Mouse (Mus musculus) thymus, postnatal 14 days (tissue): ENCODE measurements at regions not wholly inside any gene's neighbourhood (a gene's known extent, or its start where the extent isn't known, plus 50 kb on each side); places are given as distances from the start of the nearest gene placed in this dataset.

ENCODE experiments used
- DNase-seq: peaks from one replicate; pipeline ENCODE4 v3.0.0; 2021

DNA sequence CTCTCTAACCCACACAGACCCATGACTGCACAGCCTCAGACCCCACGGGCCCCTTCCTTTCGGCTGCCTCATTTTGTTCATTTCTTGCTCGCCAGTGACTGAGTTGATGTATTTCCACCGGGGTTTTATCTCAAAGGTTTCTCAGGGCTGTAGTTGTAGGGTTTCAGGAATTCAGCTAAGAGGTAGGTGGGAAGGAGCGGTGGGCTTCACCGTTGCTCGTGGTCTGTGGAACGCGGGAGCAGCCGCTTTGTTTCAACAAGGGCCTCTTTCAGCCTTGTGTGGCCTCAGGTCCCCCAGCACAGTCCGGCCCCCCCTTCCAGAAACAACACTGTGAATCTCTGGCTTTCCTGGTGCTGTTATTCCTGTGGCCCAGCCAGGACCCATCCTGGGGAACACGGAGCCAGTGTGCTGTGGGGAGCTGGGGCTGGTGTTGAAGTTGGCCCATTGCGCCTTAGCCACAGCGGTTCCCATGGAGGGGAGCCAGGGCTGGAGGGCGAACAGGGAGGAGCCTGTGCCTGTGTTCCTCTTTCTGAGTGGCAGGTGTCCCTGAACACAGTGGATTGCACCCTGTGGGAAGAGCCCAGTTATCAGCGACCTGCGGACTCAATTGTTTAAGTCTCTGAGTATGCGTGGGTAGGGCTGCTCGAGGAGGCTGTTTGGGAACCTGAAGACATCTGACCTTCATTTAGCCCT lies 68.9 kb upstream of the Slc38a2 start:
- DNase-seq = no peak

DNA sequence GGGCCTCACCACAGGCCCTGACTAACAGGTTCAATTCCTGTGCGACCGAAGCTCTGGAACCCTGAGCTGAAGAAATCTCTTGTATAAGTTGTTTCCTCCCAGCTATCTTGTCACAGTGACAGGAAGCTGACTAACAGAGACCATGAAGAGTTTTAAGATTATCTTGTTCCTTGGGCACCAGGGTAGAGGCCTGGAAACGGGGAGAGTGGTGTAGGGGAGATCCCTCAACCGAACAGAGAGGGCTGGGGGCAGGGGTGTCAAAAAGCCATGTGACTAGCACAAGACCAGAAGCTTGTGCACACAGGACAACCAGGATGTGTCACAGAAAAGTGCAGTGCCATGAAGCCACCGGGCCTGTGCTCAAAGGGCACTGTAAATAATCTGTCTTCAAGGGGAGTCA lies 67.7 kb upstream of the Slc38a2 start:
- no peak for DNase-seq

DNA sequence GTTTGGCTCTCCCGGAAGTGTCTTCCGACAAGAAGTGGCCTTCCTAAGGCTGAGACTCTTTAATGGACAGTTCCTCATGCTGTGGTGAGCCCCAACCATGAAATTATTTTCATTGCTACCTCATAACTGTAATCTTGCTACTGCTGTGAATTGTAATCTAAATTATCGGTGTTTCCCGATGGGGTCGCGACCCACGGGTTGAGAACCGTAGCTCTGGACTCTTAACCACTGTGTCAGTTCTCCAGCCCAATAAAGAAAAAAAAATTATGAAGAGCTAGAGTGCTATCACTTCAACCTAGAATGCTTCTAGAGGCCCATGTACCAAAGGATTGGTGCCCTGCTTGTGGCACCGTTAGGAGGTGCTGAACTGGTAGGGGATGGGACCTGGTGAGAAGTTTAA lies 66.7 kb upstream of the Slc38a2 start:
- no peak for DNase-seq

DNA sequence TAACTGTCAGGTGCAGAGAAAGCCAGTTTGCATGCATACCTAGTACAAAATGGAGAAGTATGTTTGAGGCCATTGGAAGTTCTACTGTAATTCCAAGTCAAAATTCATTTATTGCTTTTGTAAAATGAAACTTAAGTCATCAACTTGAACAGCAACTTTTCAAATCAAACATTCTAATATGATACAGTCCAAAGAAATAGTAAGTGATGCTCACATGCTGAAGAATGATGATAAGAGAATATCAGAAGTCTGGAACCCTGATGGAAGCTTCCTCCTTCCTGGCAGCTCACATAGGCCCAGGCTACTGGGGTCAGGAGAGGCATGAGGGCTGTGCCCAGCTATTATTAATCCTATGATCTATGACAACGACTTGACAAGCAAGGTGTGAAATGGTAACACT lies 64.1 kb upstream of the Slc38a2 start:
- DNase-seq = no peak

DNA sequence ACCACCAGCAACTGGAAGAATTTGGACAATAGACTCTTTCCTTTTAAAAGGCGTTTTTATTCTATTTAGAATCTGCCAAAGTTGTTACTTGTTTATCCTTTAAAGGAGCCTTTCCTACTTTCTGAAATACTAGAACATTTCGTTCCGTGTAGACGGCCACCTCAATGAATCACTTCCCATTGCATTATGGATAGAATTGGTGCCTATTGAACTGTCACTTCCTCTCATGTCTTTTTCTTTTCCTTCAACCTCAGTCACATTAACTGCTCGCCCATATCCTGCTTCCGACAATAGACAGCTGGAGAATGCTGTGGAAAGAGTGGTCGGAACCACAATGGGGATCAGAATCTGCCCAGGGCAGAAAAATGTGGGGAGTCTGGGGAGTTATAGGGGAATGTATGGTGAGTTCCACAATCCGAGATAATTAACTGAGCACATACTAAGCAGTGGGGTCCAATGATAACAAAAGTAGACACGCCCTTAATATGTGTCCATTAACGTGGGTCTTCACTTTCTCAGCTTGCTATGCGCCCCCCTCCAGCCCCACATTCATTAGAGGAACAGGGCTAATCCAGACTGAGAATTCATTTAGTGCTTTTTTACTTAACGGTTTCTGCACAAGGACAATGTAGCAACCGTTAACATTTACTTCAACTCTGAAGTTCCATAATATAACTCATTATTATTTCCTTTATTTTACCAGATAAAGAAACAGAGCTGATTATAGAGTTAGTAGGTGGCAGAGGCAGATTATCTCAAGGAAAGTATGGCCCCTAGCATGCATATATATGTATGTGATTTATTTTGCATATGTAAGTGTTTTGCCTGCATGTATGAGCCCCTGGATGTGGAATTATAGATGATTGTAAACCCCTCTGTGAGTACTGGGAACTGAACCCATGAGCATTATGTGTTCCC lies 59.8 kb upstream of the Slc38a2 start:
- no peak for DNase-seq

DNA sequence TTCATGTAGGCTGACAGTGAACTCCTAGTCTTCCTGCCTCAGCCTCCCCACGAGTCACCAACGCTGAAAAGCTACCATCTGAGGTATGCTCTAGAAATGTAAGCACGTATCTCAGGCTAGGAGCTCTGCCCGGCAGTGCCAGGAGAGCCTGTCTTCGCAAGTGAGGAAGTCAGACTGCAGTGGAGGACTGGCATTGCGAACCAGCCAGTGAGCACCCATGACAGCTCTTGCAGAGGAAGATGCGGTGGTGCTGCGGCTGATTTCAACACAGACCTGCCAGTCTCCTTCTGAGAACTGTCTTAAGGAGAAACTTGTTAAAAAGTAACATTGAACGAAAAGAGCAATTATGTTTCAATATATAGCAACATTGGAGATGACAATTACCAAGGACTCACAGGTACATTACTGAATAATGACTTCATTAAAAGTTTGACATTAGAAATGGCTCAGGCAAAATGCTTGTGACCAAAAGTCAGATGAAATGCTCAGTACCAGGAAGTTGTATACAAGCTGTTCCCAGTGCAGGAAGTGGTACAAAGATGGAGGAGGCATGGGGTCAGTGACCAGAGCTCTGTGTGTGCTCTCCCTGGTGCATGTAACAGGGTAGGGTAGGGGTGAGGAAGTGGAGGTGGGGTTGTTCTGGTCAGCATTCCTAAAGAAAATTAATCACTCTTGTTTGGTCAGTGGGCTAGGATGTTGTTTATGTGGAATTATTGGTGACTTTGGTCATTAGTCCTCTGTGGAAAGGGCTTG lies 58.1 kb upstream of the Slc38a2 start:
- DNase-seq = peak; percentile 51

DNA sequence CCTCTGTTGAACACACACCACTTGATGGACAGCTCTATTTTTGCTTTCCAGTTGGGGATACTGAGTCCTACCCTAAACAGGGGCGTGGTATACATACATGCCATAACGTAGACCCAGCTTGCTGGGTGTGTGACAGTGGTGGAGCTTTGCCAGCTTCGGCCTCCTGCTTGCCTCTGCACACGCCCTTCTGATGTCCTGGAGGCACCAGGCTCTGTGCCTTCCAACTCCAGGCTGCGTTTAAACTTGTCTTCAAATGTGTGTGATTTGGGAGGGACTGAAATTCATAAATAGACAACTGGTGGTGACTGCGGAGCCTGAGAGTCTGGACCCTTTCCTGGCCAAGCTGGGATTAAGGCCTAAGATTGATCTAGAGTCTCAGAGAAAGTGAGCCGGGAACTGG lies 56.9 kb upstream of the Slc38a2 start:
- no peak for DNase-seq

DNA sequence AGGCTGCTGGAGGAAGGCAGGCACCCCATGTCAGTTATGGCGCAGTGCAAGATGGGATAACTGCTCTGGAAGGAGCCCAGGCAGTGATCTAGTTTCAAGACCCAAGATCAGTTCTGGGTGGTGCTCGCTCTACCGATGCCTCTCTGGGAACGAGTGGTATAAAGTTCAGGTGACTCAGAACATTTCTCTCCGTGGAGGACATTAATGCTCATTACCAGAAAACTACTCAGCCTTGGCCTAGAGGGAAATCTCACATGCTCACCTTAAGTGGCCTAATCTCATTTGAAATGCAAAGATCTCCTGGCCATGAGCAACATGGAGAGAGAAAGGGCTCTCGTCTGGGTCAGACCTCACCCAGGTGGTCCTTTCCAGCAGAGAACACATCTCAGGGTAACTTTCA lies 56.4 kb upstream of the Slc38a2 start:
- DNase-seq = no peak

DNA sequence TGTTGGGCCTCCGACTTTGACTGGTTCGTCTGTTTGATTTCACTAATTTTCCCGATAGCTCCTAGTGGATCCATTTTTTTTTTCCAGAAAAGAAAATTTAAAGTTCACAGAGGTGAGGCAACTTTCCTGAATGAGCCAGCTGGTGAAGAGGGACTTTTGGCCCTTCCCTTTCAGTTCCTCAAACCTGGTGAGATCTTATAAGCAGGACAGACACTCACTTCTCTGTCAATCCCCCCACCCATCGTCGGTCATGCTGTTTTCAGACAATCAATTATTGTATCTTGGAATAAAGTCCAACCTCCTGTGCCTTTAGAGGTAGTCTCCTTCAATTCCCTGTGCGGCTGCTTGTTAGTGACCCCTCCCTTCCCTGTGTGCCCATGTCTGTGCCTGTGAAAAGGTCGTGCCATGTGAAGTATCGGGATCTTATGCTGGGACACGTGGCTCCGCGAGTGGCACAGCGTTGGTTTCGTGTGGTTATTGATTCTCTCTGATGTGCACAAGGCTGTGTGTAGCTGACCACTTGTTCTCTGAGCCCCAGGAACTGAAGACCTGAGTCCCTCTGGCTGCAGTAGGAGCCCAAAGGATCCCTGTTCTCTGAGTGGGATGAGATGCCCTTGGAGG lies 55.9 kb upstream of the Slc38a2 start:
- no peak for DNase-seq

DNA sequence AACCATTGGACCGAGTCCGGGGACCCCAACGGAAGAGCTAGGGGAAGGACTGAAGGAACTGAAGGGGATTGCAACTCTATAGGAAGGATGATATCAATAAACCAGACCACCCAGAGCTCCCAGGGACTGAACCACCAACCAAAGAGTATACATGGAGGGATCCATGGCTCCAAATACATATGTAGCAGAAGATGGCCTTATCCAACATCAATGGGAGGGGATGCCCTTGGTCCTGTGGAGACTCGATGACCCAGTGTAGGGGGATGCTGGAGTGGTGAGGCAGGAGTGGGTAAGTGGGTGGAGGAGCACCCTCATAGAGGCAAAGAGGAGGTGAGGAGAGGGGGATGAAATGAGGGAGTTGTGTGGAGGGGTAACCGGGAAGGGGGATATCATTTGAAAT lies 54.5 kb upstream of the Slc38a2 start:
- DNase-seq = no peak

DNA sequence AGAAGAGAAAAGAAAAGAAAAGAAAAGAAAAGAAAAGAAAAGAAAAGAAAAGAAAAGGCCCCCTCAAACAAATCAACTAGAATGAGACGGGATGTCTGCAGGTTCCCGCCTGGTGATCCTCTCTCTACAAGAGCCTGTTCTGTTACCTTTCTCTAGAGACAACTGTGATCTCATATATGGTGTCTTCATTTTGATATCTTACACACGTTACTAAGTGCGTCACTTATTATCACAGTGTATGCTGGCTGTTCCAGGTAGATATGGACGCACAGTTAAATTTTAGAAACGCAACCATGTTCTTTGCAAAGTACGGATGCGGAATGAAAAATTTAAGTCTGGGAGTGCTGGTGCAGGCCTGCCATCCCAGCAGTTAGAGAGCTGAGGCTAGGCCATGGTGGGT lies 53.2 kb upstream of the Slc38a2 start:
- no peak for DNase-seq

DNA sequence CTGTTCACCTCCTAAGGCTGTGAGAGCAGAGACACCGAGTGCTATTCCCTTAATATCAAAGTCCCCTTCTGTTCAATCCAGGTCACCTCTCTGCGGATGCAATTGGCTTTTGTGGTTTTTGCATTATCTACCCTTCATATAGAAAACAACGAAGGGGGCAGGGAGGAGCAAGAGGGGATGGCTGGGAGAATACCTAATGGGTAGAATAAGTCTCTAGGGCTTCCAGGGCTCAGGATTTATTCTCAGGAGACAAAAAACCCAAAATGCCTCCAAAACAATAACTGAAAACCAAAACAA lies 52.5 kb upstream of the Slc38a2 start:
- DNase-seq = no peak

DNA sequence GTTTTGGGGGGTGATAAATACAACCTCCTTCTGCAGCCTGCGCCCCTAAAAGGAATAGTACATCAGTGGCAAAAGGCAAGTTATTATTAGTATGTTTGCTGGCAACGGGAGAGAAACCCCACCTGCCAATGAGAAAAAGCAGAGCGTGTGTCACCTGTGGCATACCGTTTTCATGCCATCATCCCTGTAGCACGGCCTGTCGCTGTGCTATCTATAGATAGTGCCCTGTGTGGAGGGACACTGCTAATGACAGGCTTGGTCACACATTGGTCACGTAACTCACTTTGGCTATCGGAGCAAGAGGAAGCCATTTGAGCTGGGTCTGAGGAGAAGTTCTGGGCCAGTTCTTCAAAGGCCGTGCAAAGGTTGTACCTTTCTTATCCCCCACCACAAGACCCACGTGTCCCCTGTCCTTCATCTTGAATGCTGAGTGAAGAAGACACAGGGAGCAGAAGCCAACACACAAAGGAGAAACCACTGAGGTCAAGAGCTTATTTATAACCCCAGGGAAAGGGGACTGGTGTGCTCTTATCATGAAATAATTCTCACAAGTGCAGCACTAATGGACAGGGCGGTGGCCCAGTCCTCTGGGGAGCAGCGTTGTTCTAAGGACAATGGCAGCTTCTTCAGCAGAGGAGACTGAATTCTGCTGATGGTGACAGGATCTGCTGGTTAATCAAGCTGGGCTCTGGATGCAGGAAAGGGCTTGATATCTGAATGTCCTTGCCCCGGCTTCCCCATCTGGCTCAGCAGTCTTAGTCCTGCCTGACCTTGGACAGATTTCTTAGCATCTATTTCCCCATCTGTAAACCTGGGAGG lies 51.9 kb upstream of the Slc38a2 start:
- DNase-seq = no peak

DNA sequence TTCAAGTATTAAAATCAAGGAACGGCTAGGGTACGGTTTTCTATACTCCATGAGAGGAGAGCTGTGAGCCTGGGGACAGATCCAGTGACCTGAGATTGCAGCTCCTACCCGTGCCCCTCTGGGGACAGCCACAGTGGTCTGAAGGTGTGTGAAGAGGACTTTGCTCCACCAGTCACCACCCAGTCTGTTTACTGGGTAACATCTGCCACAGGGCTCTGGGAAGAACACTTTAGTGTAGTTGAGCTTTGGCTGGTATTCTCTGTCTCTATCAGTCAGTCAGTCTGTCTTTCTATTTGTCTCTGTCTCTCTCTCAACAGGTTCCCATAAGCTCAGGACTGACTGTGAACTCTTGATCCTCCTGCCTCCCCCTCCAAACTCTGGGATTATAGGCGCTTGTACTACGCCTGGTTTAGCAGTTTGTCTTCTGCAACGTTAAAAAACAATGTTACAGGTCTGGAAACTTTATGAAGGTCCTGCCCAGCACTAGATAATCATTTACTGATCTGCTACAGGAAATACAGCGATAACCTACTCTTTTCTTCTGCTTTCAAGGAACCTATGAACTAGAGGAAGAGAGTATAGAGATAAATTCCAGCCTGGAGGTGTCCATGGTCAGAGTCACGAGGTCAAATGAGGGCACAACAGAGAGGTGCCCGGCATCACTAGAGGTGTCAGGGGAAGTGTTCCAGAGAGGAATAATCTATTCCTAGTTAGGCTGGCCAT lies 50.2 kb upstream of the Slc38a2 start:
- DNase-seq = no peak
